Mouse (Mus musculus) midbrain, embryonic 10.5 days (tissue): ENCODE data around the gene Urb1. TPM values are rescaled to one million over a fixed set of nuclear protein-coding genes. Genes with fewer than 3 reads are reported as not detected.

ENCODE experiments used
- DNase-seq: peaks from one replicate; pipeline ENCODE4 v3.0.0-alpha.2; 2017; ENCODE audit warnings: low spot score
- H3K27ac ChIP-seq: fragments of 300-500 bp; sonication (generic); replicated peaks from 2 replicates; pipeline ENCODE4 v1.5.1; 2016; ENCODE audit warnings: mild to moderate bottlenecking
- H3K27me3 ChIP-seq: fragments of 300-500 bp; sonication (generic); 2 replicates; pipeline ENCODE4 v1.6.1; 2016; ENCODE audit warnings: low read depth, mild to moderate bottlenecking; ENCODE audit not compliant: poor library complexity, severe bottlenecking
- H3K36me3 ChIP-seq: fragments of 300-500 bp; sonication (generic); 2 replicates; pipeline ENCODE4 v1.6.1; 2016; ENCODE audit warnings: mild to moderate bottlenecking, moderate library complexity
- H3K4me1 ChIP-seq: fragments of 300-500 bp; sonication (generic); 2 replicates; pipeline ENCODE4 v1.6.1; 2016
- H3K4me3 ChIP-seq: fragments of 300-500 bp; sonication (generic); 2 replicates; pipeline ENCODE4 v1.5.1; 2016; ENCODE audit warnings: mild to moderate bottlenecking, moderate library complexity
- H3K9me3 ChIP-seq: fragments of 300-500 bp; sonication (generic); replicated peaks from 2 replicates; pipeline ENCODE4 v1.6.1; 2016; ENCODE audit warnings: mild to moderate bottlenecking
- WGBS: fragments of 180-500 bp; shearing (Covaris S2); methylation state at CpG from one replicate; pipeline ENCODE4 v1.1.7; 2016; 5-methylcytosine and 5-hydroxymethylcytosine counted together
- polyA plus RNA-seq: library from polyadenylated mRNA; unstranded; fragments of >200 nt; fragmentation: Nextera tagmentation; extraction: Ambion mirVana; gene quantifications from 2 replicates; pipeline ENCODE4 v1.2.1, GENCODE M21; 2016

Gene Urb1
- polyA plus RNA-seq, 1 experiment from 2014 or later = 10.7 TPM

GRCm38 (mm10) chr16:90820326-90820725 lies 10.1 kb upstream of the Urb1 start:
- H3K27me3 ChIP-seq = no peaks in the 10 kb centered on the region
- no peak for DNase-seq
- no peaks in the 10 kb centered on the region for H3K9me3 ChIP-seq
- 87% methylated on average over 6 of the region's 6 CpGs for WGBS
- no peaks in the 10 kb centered on the region for H3K36me3 ChIP-seq
- H3K27ac ChIP-seq = no peak overlapping the region
- no peak overlapping the region for H3K4me3 ChIP-seq
- no peaks in the 10 kb centered on the region for H3K4me1 ChIP-seq

GRCm38 (mm10) chr16:90812086-90812485 lies 1.9 kb upstream of the Urb1 start:
- Histone ChIP-seq H3K4me3 (no peak overlapping the region), H3K36me3 (no peaks in the 10 kb centered on the region), H3K9me3 (no peaks in the 10 kb centered on the region), H3K27me3 (no peaks in the 10 kb centered on the region; the same call in 1 of the 2 replicates), H3K4me1 (peaks cover 20% of the 10 kb centered on the region), H3K27ac (no peak overlapping the region)
- WGBS = 83% methylated on average over 5 of the region's 5 CpGs
- DNase-seq = no peak

GRCm38 (mm10) chr16:90810716-90811256 lies 573 bp upstream of the Urb1 start:
- H3K4me1 ChIP-seq = peaks cover 20% of the 10 kb centered on the region
- H3K27me3 ChIP-seq = no peaks in the 10 kb centered on the region; the same call in 1 of the 2 replicates
- H3K27ac ChIP-seq = peak overlapping the region; percentile 64
- DNase-seq = no peak
- H3K4me3 ChIP-seq = peak overlapping the region; percentile 70
- 57% methylated on average over 11 of the region's 11 CpGs for WGBS
- no peaks in the 10 kb centered on the region for H3K9me3 ChIP-seq
- no peaks in the 10 kb centered on the region; the same call in 1 of the 2 replicates for H3K36me3 ChIP-seq

- peaks cover 57% of the 10 kb centered on the region for H3K36me3 ChIP-seq
- WGBS = 94% methylated on average over 5 of the region's 5 CpGs
These were observed 5.7 kb downstream of the Urb1 start for GRCm38 (mm10) chr16:90804466-90804865.

DNA sequence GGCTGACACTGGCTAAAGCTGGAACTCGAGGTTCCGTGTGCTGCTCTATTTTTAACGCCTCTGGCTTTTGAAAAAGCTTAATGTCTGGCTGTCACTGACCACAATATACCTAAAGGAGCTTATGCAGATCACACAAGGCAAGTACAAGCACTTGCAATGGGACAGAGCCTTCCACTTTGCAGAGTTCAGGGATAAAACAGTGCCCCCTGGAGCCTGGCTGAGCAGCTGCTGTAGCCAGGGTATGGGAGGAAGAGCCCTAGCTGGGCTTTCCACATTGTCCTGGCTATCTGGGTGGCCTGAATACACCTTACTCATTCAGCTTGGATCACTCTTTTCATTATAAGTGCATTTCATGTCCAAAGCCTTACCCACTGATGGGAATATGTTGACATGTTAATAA lies 8.3 kb downstream of the Urb1 start:
- peak; percentile 19 for DNase-seq
- 87% methylated on average over 3 of the region's 3 CpGs for WGBS
- no peaks in the 10 kb centered on the region for H3K9me3 ChIP-seq
- no peaks in the 10 kb centered on the region for H3K27me3 ChIP-seq
- H3K27ac ChIP-seq = no peak overlapping the region
- peaks cover 83% of the 10 kb centered on the region for H3K36me3 ChIP-seq
- H3K4me3 ChIP-seq = no peak overlapping the region
- H3K4me1 ChIP-seq = no peaks in the 10 kb centered on the region

More at GRCm38 (mm10) chr16:90804466-90804865, 5.7 kb downstream of the Urb1 start:
- no peak for DNase-seq
- H3K27ac ChIP-seq = no peak overlapping the region
- H3K9me3 ChIP-seq = no peaks in the 10 kb centered on the region
- H3K4me1 ChIP-seq = peaks cover 9% of the 10 kb centered on the region
- no peaks in the 10 kb centered on the region for H3K27me3 ChIP-seq
- no peak overlapping the region for H3K4me3 ChIP-seq

GRCm38 (mm10) chr16:90801251-90801650 lies 9.0 kb downstream of the Urb1 start:
- H3K4me1 ChIP-seq = no peaks in the 10 kb centered on the region

GRCm38 (mm10) chr16:90799840-90800239 lies 10.4 kb downstream of the Urb1 start:
- WGBS = 93% methylated on average over 10 of the region's 10 CpGs
- Histone ChIP-seq H3K4me1 (no peaks in the 10 kb centered on the region), H3K36me3 (peaks cover 95% of the 10 kb centered on the region), H3K27me3 (no peaks in the 10 kb centered on the region), H3K4me3 (no peak overlapping the region), H3K27ac (no peak overlapping the region), H3K9me3 (no peaks in the 10 kb centered on the region)
- no peak for DNase-seq

More at GRCm38 (mm10) chr16:90801251-90801650, 9.0 kb downstream of the Urb1 start:
- H3K27ac ChIP-seq = no peak overlapping the region
- 96% methylated on average over 5 of the region's 5 CpGs for WGBS
- H3K4me3 ChIP-seq = no peak overlapping the region
- DNase-seq = no peak
- no peaks in the 10 kb centered on the region for H3K9me3 ChIP-seq
- H3K36me3 ChIP-seq = peaks cover 89% of the 10 kb centered on the region
- H3K27me3 ChIP-seq = no peaks in the 10 kb centered on the region

GRCm38 (mm10) chr16:90798848-90799247 lies 11.4 kb downstream of the Urb1 start:
- Histone ChIP-seq H3K4me3 (no peak overlapping the region), H3K27me3 (no peaks in the 10 kb centered on the region), H3K36me3 (peaks cover 95% of the 10 kb centered on the region), H3K27ac (no peak overlapping the region), H3K4me1 (no peaks in the 10 kb centered on the region), H3K9me3 (no peaks in the 10 kb centered on the region)
- no peak for DNase-seq
- WGBS = 94% methylated on average over 5 of the region's 5 CpGs

DNA sequence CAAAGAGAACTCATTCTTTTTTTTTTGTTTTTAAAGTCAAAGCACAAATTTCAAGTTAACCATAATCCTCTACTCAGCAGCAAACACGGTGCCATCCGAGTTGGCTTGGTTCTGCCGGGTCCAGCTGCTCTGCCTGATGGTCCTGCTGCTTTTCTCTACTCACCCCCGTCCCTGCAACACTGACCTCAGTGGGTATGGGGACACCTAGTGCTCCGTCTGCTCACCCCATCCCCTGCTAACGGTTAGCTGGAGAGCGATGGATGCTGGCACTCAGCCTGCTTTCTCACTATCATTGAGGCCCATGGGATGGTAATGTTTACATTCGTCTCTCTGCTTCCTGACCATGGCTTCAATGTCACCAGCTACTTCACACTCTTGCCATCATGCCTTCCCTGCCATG lies 11.8 kb downstream of the Urb1 start:
- Histone ChIP-seq H3K36me3 (peaks cover 95% of the 10 kb centered on the region), H3K4me1 (no peaks in the 10 kb centered on the region), H3K27ac (no peak overlapping the region), H3K4me3 (no peak overlapping the region), H3K27me3 (no peaks in the 10 kb centered on the region), H3K9me3 (no peaks in the 10 kb centered on the region)
- WGBS = 87% methylated on average over 8 of the region's 8 CpGs
- DNase-seq = no peak

DNA sequence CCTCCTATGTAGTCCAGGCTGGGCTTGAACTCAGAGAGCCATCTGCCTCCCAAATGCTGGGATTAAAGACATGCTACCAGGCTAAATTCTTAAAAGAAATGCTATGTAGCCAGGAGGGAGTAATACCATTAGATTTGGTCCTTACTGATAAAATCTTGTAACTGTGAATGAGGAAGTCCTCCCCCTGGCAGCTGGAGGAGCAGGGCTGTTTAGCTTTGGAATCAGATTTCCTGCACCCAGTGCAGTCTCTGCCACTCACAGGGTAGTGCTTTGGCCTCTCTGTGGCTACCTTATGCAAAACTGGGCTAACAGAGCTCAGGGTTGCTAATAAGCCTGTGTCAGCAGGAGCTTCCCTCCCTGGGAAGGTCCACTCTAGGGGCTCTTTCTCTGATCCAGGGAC lies 15.5 kb downstream of the Urb1 start:
- no peak overlapping the region for H3K4me3 ChIP-seq
- no peaks in the 10 kb centered on the region for H3K4me1 ChIP-seq
- peaks cover 100% of the 10 kb centered on the region for H3K36me3 ChIP-seq
- no peaks in the 10 kb centered on the region for H3K9me3 ChIP-seq
- no peaks in the 10 kb centered on the region for H3K27me3 ChIP-seq
- DNase-seq = no peak
- H3K27ac ChIP-seq = no peak overlapping the region

DNA sequence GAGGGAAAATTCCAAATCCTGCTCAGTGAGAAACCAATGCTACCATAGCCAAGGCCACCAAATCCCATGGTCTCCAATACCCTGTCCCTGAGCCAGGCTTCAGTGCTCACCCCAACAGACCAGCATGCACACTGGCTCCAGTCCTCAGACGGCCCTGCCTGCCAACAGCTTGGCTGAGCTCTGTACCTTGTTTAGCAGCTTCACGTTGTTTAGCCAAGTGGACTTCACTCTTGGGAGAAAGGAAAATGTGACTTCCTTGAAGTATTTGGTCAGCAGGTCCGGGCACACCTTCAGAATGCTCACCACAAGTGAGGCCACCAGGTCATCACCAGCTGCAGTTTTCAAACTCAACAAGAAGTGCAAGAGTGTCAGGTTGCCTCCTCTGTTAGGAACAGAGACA lies 17.7 kb downstream of the Urb1 start:
- Histone ChIP-seq H3K27ac (no peak overlapping the region), H3K27me3 (no peaks in the 10 kb centered on the region), H3K36me3 (peaks cover 100% of the 10 kb centered on the region), H3K4me3 (no peak overlapping the region), H3K4me1 (no peaks in the 10 kb centered on the region), H3K9me3 (no peaks in the 10 kb centered on the region)
- no peak for DNase-seq
- WGBS = 84% methylated on average over 3 of the region's 3 CpGs

GRCm38 (mm10) chr16:90792066-90792465 lies 18.1 kb downstream of the Urb1 start:
- no peaks in the 10 kb centered on the region for H3K4me1 ChIP-seq
- H3K4me3 ChIP-seq = no peak overlapping the region
- H3K9me3 ChIP-seq = no peaks in the 10 kb centered on the region
- DNase-seq = no peak
- WGBS = 84% methylated on average over 5 of the region's 5 CpGs
- no peak overlapping the region for H3K27ac ChIP-seq
- peaks cover 100% of the 10 kb centered on the region for H3K36me3 ChIP-seq
- H3K27me3 ChIP-seq = no peaks in the 10 kb centered on the region

DNA sequence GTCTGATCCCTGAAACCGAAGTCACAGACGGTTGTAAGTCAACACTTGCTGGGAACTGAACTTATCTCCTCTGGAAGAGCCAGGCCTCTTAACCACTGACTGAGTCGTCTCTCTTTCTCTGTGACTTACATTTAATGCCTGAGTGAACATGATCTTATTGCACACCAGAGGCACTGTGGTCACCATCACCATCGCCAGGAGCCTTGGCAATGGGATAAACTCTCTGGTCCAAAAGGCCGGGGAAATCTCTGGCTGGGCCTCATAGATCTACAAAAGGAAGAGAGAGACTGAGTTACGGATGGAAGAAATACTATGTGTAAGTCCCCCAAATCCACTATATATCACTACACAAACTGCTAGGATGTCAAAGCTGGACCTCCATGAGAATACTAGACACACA lies 19.3 kb downstream of the Urb1 start:
- peaks cover 100% of the 10 kb centered on the region for H3K36me3 ChIP-seq

GRCm38 (mm10) chr16:90788580-90788979 lies 21.6 kb downstream of the Urb1 start:
- H3K4me3 ChIP-seq = no peak overlapping the region
- no peaks in the 10 kb centered on the region for H3K4me1 ChIP-seq
- no peak overlapping the region for H3K27ac ChIP-seq
- no peak for DNase-seq
- H3K9me3 ChIP-seq = no peaks in the 10 kb centered on the region
- WGBS = 92% methylated on average over 6 of the region's 6 CpGs
- H3K36me3 ChIP-seq = peaks cover 100% of the 10 kb centered on the region
- no peaks in the 10 kb centered on the region for H3K27me3 ChIP-seq

More for the DNA sequence above, 19.3 kb downstream of the Urb1 start:
- WGBS = 93% methylated on average over 6 of the region's 6 CpGs
- Histone ChIP-seq H3K27ac (no peak overlapping the region), H3K27me3 (no peaks in the 10 kb centered on the region), H3K4me3 (no peak overlapping the region), H3K4me1 (no peaks in the 10 kb centered on the region), H3K9me3 (no peaks in the 10 kb centered on the region)
- DNase-seq = no peak
